Mouse (Mus musculus): ENCODE data around the gene Slc25a30. TPM values are rescaled to one million over a fixed set of nuclear protein-coding genes. Genes with fewer than 3 reads are reported as not detected.
"Not testable (repeated sequence)": the region's sequence is repeated elsewhere in the genome, so short reads cannot be mapped to it uniquely, and the experiment has no call there.

Gene Slc25a30
- polyA plus RNA-seq (2014; fragmentation: Nextera tagmentation; extraction: Ambion mirVana) = 10.5 and 12.8 TPM in 2 replicates

DNA sequence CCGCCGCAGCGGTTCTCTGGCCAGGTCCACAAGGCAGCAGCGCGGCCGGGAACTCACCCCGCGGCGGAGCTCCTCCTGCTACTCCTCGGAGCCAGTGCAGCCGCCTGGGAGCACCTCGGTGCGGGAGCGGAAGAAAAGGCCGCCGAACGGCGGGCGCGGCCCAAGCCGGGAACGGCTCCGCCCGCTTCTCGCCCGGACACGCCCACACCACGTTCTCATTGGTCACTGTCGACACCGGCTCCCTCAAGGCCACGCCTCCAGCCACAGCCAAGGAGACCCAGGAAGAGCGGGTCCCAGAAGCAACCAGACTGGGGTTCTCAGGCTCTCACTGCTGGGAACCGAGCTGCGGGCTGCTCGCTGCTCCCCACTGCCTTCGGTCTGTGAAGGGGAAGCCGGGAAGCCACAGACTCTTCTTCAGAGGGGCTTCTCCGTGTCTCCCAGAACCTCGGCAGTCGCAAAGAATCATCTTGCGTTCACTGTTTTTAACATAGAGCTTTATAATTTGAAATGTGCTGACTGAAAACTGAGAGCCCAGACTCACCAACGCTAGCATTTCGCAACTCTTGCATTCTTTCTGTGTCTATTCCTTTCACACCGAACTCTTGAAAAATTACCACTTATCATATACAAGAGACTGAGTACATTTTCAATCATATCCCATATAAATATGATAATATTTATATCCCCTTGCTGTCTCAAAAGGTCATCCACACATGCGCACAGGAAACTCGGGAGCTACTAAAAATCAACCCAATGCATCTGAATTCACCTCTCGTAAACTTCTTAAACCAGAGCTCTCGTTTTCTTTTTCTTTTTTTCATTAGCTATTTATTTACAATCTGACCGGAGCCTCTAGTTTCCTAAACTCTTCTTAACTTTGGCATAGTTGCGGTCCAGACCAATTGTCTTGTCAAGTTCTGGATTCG, at the start of gene Slc25a30:
Gene Slc25a30 (minus strand): TSS at position 170 of the 926 bp plus-strand sequence.
- Histone ChIP-seq H3K4me2 (replicated peaks) (peak within 1 kb of the TSS; percentile 66), H3K4me1 (replicated peaks; ENCODE audit: control insufficient read depth, insufficient read depth, low read length) (peaks cover 7% of the 10 kb centered on the region), H3K27ac (peak within 1 kb of the TSS; percentile 89), H3K9ac (peak within 1 kb of the TSS; percentile 77), H3K4me3 (replicated peaks; ENCODE audit: low read length) (peak within 1 kb of the TSS; percentile 73), H3K36me3 (replicated peaks; ENCODE audit: control insufficient read depth, insufficient read depth) (no peaks in the 10 kb centered on the region), H3K27me3 (ENCODE audit: control insufficient read depth, insufficient read depth, low read length) (peaks cover 7% of the 10 kb centered on the region; the same call in 1 of the 2 replicates), H3K9me3 (ENCODE audit: control insufficient read depth, low read length) (no peaks in the 10 kb centered on the region)
- WGBS = 7% methylated on average over 51 of the region's 51 CpGs
- ATAC-seq (ENCODE audit: low FRiP score) (peak; percentile 99), DNase-seq (ENCODE audit: low spot score) (peak; percentile 96)

DNA sequence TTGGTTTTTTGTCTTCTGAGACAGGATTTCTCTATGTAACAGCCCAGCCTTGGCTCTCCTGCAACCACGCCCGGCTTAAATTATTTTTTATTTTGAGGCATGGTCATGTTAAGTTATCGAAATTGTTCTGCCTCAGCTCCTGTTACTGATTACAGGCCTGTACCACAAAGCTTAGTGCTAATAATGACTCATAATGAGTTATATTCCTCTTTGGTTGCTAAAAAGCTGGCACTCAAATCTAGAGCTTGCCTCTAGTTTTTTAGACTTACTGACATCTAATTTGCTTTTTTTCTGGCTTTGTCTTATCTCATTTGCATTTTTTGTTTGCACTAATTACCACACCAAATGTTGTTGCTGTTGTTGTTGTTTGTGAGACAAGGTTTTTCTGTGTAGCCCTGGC, 49.7 kb upstream of the Slc25a30 start:
- Histone ChIP-seq H3K4me2 (replicated peaks) (no peak overlapping the region), H3K9ac (no peak overlapping the region)
- 96% methylated on average over 3 of the region's 3 CpGs for WGBS

DNA sequence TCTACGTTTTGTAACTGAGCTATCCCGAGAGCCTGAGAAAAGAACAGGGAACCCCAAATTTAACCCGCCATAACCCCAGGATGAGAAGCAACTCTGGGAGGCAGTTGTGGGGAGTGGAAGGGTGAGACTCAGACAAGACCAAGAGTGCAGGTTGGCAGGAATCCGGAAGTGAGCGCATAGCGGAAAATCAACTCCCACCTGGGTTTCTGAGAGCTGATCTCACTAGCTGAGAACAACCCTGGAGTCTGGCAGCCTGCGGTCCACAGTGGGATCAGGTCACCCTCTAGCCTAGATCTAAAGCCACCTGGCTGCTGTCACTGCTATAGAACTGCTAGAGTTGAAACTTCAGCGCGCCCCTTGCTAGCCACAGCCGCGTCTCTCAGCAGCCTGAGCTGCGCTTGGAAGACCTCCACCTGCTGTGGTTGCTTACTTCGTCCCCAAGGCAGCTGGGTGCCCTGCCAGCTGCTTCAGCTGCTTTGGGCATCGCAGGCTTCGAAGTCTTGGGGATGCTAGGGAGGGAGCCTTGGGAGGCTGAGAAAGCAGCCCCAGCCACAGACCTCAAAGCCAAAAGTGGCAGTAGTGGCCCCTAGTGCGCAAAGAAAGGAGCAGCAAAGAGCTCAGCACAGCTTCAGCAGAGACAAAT, 48.0 kb upstream of the Slc25a30 start:
- H3K27ac ChIP-seq = peak overlapping the region; percentile 79
- peak; percentile 58 for DNase-seq (ENCODE audit: low spot score)
- H3K4me3 ChIP-seq (replicated peaks; ENCODE audit: low read length) = peak overlapping the region; percentile 32
- peak overlapping the region; percentile 92 for H3K4me2 ChIP-seq (replicated peaks)
- under 1% methylated on average over 16 of the region's 16 CpGs for WGBS
- H3K9me3 ChIP-seq (ENCODE audit: control insufficient read depth, low read length) = no peaks in the 10 kb centered on the region
- ATAC-seq (ENCODE audit: low FRiP score) = peak; percentile 14; the same call in 1 of the 2 replicates
- H3K4me1 ChIP-seq (replicated peaks; ENCODE audit: control insufficient read depth, insufficient read depth, low read length) = peaks cover 19% of the 10 kb centered on the region; the same call in 1 of the 2 replicates
- no peaks in the 10 kb centered on the region for H3K27me3 ChIP-seq (ENCODE audit: control insufficient read depth, insufficient read depth, low read length)
- H3K36me3 ChIP-seq (replicated peaks; ENCODE audit: control insufficient read depth, insufficient read depth) = no peaks in the 10 kb centered on the region
- H3K9ac ChIP-seq = peak overlapping the region; percentile 60

More for the DNA sequence above, 49.7 kb upstream of the Slc25a30 start:
- Histone ChIP-seq H3K36me3 (replicated peaks; ENCODE audit: control insufficient read depth, insufficient read depth) (no peaks in the 10 kb centered on the region), H3K27me3 (ENCODE audit: control insufficient read depth, insufficient read depth, low read length) (no peaks in the 10 kb centered on the region), H3K4me3 (replicated peaks; ENCODE audit: low read length) (no peak overlapping the region), H3K27ac (no peak overlapping the region), H3K4me1 (replicated peaks; ENCODE audit: control insufficient read depth, insufficient read depth, low read length) (peaks cover 19% of the 10 kb centered on the region; the same call in 1 of the 2 replicates), H3K9me3 (ENCODE audit: control insufficient read depth, low read length) (no peaks in the 10 kb centered on the region)
- ATAC-seq (ENCODE audit: low FRiP score) = no peak
- DNase-seq (ENCODE audit: low spot score) = no peak

DNA sequence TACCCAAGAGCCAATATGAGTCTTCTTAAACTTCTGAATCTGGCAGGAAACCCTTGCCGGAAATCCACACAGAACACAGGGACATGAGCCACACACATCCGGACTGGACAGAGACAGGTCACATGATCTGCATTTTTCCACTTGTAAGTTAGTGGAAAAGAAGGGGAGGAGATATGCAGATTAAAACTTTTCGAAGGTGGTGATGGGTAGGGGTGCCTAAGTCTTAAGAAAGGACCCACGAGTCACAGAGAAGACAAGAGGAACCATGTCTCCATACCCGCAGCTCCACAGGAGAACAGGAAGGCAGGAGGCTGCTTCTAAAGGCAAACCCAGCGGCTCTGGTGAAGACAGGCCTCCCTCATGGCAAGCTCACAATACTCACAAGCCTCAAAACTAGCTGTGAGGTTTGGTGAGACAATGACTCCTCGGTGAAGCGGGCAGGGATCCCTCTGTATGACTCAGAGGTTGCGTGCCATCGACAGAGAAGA, 47.5 kb upstream of the Slc25a30 start:
- Histone ChIP-seq H3K27me3 (ENCODE audit: control insufficient read depth, insufficient read depth, low read length) (no peaks in the 10 kb centered on the region), H3K4me1 (replicated peaks; ENCODE audit: control insufficient read depth, insufficient read depth, low read length) (peaks cover 19% of the 10 kb centered on the region; the same call in 1 of the 2 replicates), H3K4me2 (replicated peaks) (peak overlapping the region; percentile 92), H3K36me3 (replicated peaks; ENCODE audit: control insufficient read depth, insufficient read depth) (no peaks in the 10 kb centered on the region), H3K4me3 (replicated peaks; ENCODE audit: low read length) (peak overlapping the region; percentile 32), H3K9ac (peak overlapping the region; percentile 60), H3K27ac (peak overlapping the region; percentile 79), H3K9me3 (ENCODE audit: control insufficient read depth, low read length) (no peaks in the 10 kb centered on the region)
- WGBS = under 1% methylated on average over 10 of the region's 10 CpGs
- ATAC-seq (ENCODE audit: low FRiP score) (peak; percentile 72), DNase-seq (ENCODE audit: low spot score) (peak; percentile 69)

DNA sequence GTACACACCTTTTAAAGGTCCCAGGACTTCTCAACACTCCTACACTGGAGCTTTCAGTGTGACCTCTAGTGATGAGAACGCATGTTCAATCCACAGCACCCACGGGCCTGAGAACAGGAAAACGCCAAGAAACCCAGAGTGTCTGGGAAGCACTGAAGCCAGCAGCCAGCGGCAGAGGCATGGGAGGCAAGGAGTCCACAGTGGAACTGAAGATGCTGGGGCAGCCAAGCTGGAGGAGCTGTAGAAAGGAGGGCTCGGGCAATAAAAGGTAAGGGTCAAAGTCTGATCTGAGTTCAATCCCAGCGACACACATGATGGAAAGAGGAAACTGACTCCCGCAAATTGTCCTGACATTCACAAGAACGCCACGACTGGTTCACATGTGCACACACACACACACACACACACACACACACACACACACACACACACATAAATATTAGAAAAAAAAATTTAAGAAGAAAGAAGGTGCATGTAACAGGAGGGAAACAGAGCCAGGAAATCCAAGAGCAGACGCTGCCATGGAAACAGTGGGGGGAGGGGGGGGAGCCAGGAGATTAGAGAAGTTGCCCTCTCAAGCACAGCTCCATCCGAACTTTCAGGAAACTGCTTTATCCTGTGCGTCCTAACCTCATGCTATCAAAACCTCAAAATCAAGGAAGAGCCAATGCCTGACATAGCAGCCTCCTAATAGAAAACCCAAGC, 46.9 kb upstream of the Slc25a30 start:
- 9% methylated on average over 12 of the region's 12 CpGs for WGBS
- Histone ChIP-seq H3K27me3 (ENCODE audit: control insufficient read depth, insufficient read depth, low read length) (peaks cover 5% of the 10 kb centered on the region; the same call in 1 of the 2 replicates), H3K9ac (peak overlapping the region; percentile 60), H3K36me3 (replicated peaks; ENCODE audit: control insufficient read depth, insufficient read depth) (no peaks in the 10 kb centered on the region), H3K27ac (peak overlapping the region; percentile 79), H3K4me2 (replicated peaks) (peak overlapping the region; percentile 92), H3K4me3 (replicated peaks; ENCODE audit: low read length) (peak overlapping the region; percentile 32), H3K9me3 (ENCODE audit: control insufficient read depth, low read length) (no peaks in the 10 kb centered on the region), H3K4me1 (replicated peaks; ENCODE audit: control insufficient read depth, insufficient read depth, low read length) (peaks cover 25% of the 10 kb centered on the region; the same call in 1 of the 2 replicates)
- ATAC-seq (ENCODE audit: low FRiP score) (peak; percentile 52; the same call in 1 of the 2 replicates), DNase-seq (ENCODE audit: low spot score) (no peak)

DNA sequence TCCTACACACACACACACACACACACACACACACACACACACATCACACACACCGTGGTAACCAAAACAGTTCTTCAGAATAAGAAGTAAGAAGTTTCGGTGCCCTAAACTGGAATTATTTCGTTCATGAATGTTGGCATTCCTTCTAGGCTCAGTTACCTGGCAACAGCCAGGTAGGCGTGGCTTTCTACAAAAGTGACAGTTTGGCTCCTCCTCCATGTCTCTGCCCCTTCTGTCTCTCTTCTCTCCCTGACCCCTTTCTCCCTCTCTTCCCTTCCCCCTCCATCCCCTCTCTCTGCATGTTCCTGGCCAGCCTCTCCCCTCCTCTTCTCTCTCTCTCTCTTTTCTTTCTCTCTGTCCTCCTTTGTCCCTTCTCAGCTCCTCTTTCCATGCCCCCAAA, 46.1 kb upstream of the Slc25a30 start:
- Histone ChIP-seq H3K9ac (no peak overlapping the region), H3K27ac (no peak overlapping the region), H3K27me3 (ENCODE audit: control insufficient read depth, insufficient read depth, low read length) (peaks cover 11% of the 10 kb centered on the region), H3K4me2 (replicated peaks) (no peak overlapping the region), H3K4me1 (replicated peaks; ENCODE audit: control insufficient read depth, insufficient read depth, low read length) (peaks cover 26% of the 10 kb centered on the region; the same call in 1 of the 2 replicates), H3K4me3 (replicated peaks; ENCODE audit: low read length) (no peak overlapping the region), H3K36me3 (replicated peaks; ENCODE audit: control insufficient read depth, insufficient read depth) (no peaks in the 10 kb centered on the region), H3K9me3 (ENCODE audit: control insufficient read depth, low read length) (no peaks in the 10 kb centered on the region)
- 17% methylated on average over 4 of the region's 4 CpGs for WGBS
- no peak for ATAC-seq (ENCODE audit: low FRiP score)
- no peak for DNase-seq (ENCODE audit: low spot score)

DNA sequence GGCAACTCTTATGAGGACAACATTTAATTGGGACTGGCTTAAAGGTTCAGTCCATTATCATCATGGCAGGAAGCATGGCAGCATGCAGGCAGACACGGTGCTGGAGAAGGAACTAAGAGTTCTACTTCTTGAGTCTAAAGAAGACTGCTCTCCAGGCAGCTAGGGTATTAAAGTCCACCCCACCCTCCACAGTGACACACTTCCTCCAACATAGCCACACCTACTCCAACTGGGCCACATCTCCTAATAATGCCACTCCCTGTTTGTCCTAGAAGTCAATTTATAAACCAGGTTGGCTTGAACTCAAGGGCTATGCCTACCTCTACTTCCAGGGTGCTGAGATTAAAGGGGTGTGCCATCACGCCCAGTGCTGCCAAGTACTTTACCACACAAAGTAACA, 45.2 kb upstream of the Slc25a30 start:
- ATAC-seq (ENCODE audit: low FRiP score) (no peak), DNase-seq (ENCODE audit: low spot score) (no peak)
- Histone ChIP-seq H3K4me2 (replicated peaks) (no peak overlapping the region), H3K27ac (no peak overlapping the region), H3K9ac (no peak overlapping the region), H3K36me3 (replicated peaks; ENCODE audit: control insufficient read depth, insufficient read depth) (no peaks in the 10 kb centered on the region), H3K9me3 (ENCODE audit: control insufficient read depth, low read length) (no peaks in the 10 kb centered on the region), H3K4me3 (replicated peaks; ENCODE audit: low read length) (no peak overlapping the region), H3K4me1 (replicated peaks; ENCODE audit: control insufficient read depth, insufficient read depth, low read length) (peaks cover 26% of the 10 kb centered on the region; the same call in 1 of the 2 replicates), H3K27me3 (ENCODE audit: control insufficient read depth, insufficient read depth, low read length) (peaks cover 15% of the 10 kb centered on the region)
- WGBS = 92% methylated on average over 2 of the region's 2 CpGs

DNA sequence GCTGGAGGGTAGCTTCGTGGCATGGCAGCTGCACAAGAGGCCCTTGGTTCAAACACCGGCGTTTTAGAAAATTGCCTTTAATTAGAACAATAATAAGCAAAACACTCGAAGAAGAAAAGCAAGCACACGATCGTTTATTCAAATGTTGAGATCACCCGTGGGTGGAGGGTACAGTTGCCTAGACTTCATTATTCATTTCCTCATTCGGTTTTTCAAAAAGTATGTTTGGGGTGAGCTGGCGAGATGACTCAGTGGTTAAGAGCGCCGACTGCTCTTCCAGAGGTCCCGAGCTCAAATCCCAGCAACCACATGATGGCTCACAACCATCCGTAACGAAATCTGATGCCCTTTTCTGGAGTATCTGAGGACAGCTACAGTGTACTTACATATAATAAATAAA, 43.0 kb upstream of the Slc25a30 start:
- WGBS = 67% methylated on average over 14 of the region's 14 CpGs
- H3K27ac ChIP-seq = not testable (repeated sequence)

More for the DNA sequence above, 43.0 kb upstream of the Slc25a30 start:
- peak overlapping the region; percentile 63; the same call in 1 of the 2 replicates for H3K4me2 ChIP-seq (replicated peaks)
- not testable (repeated sequence) for ATAC-seq (ENCODE audit: low FRiP score); DNase-seq (ENCODE audit: low spot score); H3K9ac ChIP-seq; H3K4me3 ChIP-seq (replicated peaks; ENCODE audit: low read length); H3K36me3 ChIP-seq (replicated peaks; ENCODE audit: control insufficient read depth, insufficient read depth); H3K9me3 ChIP-seq (ENCODE audit: control insufficient read depth, low read length)
- H3K4me1 ChIP-seq (replicated peaks; ENCODE audit: control insufficient read depth, insufficient read depth, low read length) = peaks cover 21% of the 10 kb centered on the region; the same call in 1 of the 2 replicates
- H3K27me3 ChIP-seq (ENCODE audit: control insufficient read depth, insufficient read depth, low read length) = peaks cover 15% of the 10 kb centered on the region
